Mouse (Mus musculus) heart, embryonic 10.5 days (tissue): ENCODE measurements at regions not wholly inside any gene's neighbourhood (a gene's known extent, or its start where the extent isn't known, plus 50 kb on each side); places are given as distances from the start of the nearest gene placed in this dataset.

ENCODE experiments used
- DNase-seq: peaks from one replicate; pipeline ENCODE4 v3.0.0-alpha.2; 2017; ENCODE audit warnings: low spot score
- H3K27ac ChIP-seq: fragments of 300-500 bp; sonication (generic); 2 replicates; pipeline ENCODE4 v1.5.1; 2016; ENCODE audit warnings: mild to moderate bottlenecking
- H3K27me3 ChIP-seq: fragments of 300-500 bp; sonication (generic); 2 replicates; pipeline ENCODE4 v1.6.1; 2016; ENCODE audit warnings: mild to moderate bottlenecking; ENCODE audit not compliant: poor library complexity, insufficient read depth, severe bottlenecking
- H3K36me3 ChIP-seq: fragments of 300-500 bp; sonication (generic); 2 replicates; pipeline ENCODE4 v1.6.1; 2016; ENCODE audit warnings: mild to moderate bottlenecking, moderate library complexity
- H3K4me1 ChIP-seq: fragments of 300-500 bp; sonication (generic); 2 replicates; pipeline ENCODE4 v1.6.1; 2016; ENCODE audit warnings: mild to moderate bottlenecking
- H3K4me3 ChIP-seq: fragments of 300-500 bp; sonication (generic); 2 replicates; pipeline ENCODE4 v1.5.1; 2016; ENCODE audit warnings: mild to moderate bottlenecking, moderate library complexity
- H3K9me3 ChIP-seq: fragments of 300-500 bp; sonication (generic); 2 replicates; pipeline ENCODE4 v1.6.1; 2016; ENCODE audit warnings: mild to moderate bottlenecking, moderate library complexity
- WGBS: fragments of 180-500 bp; shearing (Covaris S2); methylation state at CpG from one replicate; pipeline ENCODE4 v1.1.7; 2016; 5-methylcytosine and 5-hydroxymethylcytosine counted together

DNA sequence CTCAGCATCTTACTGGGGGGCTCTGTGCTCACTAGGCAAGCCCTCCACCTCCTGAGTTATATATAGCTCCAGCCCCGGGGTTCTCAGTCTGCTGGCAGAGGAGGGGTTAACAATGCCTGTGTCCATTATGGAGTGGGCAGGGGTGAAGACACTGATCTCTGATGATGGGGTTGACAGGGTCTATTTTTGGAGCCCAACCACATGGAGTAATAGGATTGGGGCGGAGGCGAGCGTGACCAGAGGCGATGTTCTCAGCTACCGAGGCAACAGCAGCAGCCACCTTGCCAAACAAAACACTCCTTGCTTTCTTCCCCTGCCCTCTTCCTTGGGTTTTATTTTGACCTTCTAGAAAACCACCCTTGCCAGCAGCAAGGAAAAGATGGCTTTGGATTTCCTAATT is 141.1 kb upstream of the Gli2 start:
- peak; percentile 90 for DNase-seq
- Histone ChIP-seq H3K9me3 (no peaks in the 10 kb centered on the region), H3K27me3 (peaks cover 13% of the 10 kb centered on the region), H3K4me1 (peaks cover 45% of the 10 kb centered on the region), H3K27ac (peak overlapping the region; percentile 82), H3K36me3 (no peaks in the 10 kb centered on the region), H3K4me3 (peak overlapping the region; percentile 12; the same call in 1 of the 2 replicates)
- WGBS, result 24% methylated on average over 6 of the region's 6 CpGs

DNA sequence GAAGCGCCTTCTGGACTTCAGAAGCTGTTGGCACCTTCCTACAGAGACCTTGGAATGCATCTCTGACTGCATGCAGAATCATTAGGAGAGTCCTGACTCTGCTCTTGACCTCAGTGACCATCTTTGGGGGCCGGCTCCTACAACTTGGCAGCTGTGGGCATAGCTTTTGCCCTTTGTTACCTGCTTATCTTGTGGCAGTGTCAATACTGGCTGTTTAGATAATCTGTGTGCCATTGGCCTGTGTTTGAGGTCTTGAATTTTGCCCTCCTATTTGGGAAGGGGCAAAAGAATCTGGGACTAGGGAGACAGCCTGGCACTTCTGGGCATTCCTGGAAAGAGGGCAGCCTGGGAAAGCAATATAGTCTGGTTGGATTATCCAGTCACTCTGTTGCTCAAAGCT is 137.8 kb upstream of the Gli2 start:
- H3K9me3 ChIP-seq, result no peaks in the 10 kb centered on the region
- peaks cover 22% of the 10 kb centered on the region for H3K27me3 ChIP-seq
- no peak overlapping the region for H3K27ac ChIP-seq
- H3K4me3 ChIP-seq, result no peak overlapping the region
- 62% methylated on average over 2 of the region's 2 CpGs for WGBS
- no peak for DNase-seq
- H3K36me3 ChIP-seq, result no peaks in the 10 kb centered on the region
- H3K4me1 ChIP-seq, result peaks cover 37% of the 10 kb centered on the region

DNA sequence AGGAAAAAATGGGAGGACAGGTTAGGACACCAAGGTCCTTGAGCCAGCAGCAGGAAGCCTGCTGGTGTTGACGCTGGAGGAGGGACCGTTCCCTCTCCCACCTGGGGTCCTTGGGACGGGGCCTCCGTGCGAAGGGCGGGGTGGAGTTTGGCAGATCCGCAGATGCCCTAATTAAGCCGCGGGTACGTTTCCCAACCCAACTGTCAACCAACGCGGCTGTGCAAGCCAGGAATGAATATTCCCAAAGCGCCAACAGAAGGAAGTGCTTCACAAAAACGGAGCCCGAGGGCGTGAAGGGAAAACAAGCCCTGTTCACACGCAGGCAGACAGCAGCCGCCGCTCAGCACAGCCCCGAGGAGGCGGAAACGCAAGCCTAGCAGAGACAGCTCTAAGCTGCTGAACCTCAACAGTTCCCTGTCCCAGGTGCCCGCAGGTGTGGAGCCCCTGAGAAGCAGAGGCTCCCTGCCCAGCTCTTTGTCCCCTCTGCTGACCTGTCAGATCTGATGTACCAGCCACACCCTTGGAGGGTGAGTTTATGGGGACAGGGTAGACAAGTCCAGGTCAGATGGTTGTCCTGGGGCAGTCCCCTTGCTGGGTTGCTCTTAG is 136.1 kb upstream of the Gli2 start:
- peak overlapping the region; percentile 80 for H3K27ac ChIP-seq

DNA sequence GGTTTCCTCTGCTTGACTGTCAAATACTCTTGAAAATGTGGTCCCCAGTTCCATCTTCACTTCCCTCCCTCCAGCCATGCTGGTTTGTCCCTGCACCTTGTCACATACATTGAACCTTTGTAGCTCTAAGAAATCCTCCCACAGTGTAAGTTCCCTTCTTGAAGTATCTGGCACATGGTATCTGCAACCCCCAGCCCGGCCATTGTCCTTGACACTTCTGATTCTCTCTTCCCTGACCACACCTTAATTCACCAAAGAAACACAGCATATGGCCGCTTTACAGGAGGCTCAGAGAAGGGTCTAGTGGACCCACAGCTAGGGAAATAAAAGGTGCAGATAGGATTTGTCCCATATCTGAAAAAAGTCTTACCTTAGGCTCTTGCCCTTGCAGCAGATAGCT is 133.9 kb upstream of the Gli2 start:
- H3K27me3 ChIP-seq, result peaks cover 22% of the 10 kb centered on the region
- 77% methylated on average over 2 of the region's 2 CpGs for WGBS
- H3K27ac ChIP-seq, result no peak overlapping the region
- H3K4me1 ChIP-seq, result peaks cover 36% of the 10 kb centered on the region
- H3K9me3 ChIP-seq, result no peaks in the 10 kb centered on the region
- no peak for DNase-seq
- H3K4me3 ChIP-seq, result no peak overlapping the region
- H3K36me3 ChIP-seq, result no peaks in the 10 kb centered on the region

More for the DNA sequence above, 136.1 kb upstream of the Gli2 start:
- Histone ChIP-seq H3K9me3 (no peaks in the 10 kb centered on the region), H3K36me3 (no peaks in the 10 kb centered on the region), H3K4me3 (peak overlapping the region; percentile 48), H3K27me3 (peaks cover 22% of the 10 kb centered on the region), H3K4me1 (peaks cover 27% of the 10 kb centered on the region)
- WGBS, result 2% methylated on average over 23 of the region's 23 CpGs
- DNase-seq, result no peak

DNA sequence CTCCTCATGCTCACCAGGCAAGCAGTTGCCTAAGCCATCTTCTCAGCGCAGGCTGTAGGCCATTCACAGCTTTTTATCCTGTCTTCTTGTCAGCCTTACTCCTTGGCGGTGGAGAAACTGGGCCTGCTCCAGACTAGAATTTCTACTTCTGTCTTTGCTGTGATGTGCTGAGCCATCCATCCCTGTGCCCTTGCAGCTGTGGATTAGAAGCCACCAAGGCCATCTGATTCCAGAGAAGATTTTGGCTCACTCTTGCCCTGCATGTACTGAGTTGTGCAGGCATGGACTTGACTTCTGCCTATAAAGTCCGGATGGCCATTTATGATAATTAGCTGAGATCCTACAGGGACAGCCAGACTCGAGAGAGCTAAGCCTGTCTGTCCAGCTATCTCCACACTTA is 133.4 kb upstream of the Gli2 start:
- 75% methylated on average over 4 of the region's 4 CpGs for WGBS
- no peak overlapping the region for H3K4me3 ChIP-seq

DNA sequence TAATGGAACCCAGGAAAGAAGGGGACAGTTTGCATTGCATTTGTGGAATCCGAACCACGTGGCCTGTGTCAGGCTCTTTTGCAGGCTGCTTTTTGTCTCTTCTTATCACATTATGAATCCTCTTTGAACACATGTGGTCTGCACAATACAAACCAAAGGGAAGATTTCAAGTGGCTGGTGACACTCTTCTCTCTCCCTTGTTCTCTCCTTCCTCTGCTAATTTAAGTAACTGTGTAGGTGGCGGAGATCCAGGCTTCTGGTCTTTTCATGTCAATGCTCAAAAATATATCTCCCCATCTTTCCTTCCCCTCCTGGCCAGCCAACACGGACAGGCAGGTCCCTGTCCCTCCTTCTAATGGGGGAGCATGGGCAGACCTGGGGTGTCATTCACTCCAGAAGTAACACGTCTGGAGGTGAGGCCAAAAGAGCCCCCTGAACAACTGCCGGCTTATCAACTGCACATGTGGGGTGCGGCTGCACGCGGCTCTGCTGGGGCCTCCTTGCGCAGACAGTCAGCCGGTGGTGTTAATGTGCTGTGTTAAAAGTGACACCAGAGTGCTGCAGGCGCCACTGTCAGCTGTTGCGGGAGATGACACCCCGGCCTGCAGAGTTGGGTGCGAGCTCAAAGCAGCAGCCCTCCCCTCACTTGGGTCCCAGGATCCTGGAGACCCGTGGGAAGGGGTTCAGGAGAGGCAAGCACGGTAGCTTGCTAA is 130.3 kb upstream of the Gli2 start:
- no peak for DNase-seq
- Histone ChIP-seq H3K4me1 (peaks cover 23% of the 10 kb centered on the region), H3K27me3 (peaks cover 2% of the 10 kb centered on the region; the same call in 1 of the 2 replicates), H3K27ac (peak overlapping the region; percentile 44), H3K4me3 (peak overlapping the region; percentile 24; the same call in 1 of the 2 replicates), H3K36me3 (no peaks in the 10 kb centered on the region), H3K9me3 (no peaks in the 10 kb centered on the region)
- 31% methylated on average over 17 of the region's 17 CpGs for WGBS

More for the DNA sequence above, 133.4 kb upstream of the Gli2 start:
- no peak overlapping the region for H3K27ac ChIP-seq
- H3K36me3 ChIP-seq, result no peaks in the 10 kb centered on the region
- peaks cover 36% of the 10 kb centered on the region for H3K4me1 ChIP-seq
- H3K9me3 ChIP-seq, result no peaks in the 10 kb centered on the region
- H3K27me3 ChIP-seq, result peaks cover 22% of the 10 kb centered on the region
- no peak for DNase-seq

DNA sequence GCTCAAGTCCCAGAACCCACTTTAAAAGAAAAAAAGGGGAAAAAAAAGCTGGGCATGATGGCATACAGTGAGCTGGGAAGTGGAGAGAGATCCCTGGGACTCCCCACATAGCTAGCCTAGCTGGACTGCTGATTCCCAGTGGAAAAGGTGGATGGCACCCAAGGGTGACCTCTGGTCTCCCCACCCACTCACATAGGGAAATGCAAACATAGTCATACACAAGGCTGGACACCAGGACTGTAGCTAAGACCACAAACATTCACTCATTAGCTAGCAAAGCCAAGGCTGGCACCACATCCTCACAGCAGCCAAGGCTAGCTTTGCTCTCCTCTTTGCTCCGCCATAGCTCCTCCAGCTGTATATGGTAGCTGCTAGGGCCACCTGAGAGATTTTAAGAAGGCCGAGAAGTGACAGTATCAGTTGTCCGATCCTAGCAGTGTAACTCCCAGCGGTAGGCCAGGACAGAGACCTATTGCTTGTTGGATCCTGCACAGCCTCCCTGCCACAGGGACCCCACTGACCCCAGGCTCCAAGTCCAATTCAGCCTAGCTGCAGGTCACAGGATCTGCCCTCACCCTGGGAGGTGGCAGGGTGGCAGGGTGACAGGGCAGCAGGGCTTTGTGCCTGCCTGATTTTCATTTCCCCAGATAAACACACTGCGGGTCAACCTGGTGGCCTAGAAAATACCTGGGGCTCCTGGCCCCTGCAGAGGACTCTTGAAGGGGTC is 119.8 kb upstream of the Gli2 start:
- Histone ChIP-seq H3K9me3 (no peaks in the 10 kb centered on the region), H3K4me3 (no peak overlapping the region), H3K4me1 (no peaks in the 10 kb centered on the region), H3K27me3 (no peaks in the 10 kb centered on the region), H3K27ac (no peak overlapping the region), H3K36me3 (no peaks in the 10 kb centered on the region)
- 80% methylated on average over 5 of the region's 5 CpGs for WGBS
- DNase-seq, result no peak

DNA sequence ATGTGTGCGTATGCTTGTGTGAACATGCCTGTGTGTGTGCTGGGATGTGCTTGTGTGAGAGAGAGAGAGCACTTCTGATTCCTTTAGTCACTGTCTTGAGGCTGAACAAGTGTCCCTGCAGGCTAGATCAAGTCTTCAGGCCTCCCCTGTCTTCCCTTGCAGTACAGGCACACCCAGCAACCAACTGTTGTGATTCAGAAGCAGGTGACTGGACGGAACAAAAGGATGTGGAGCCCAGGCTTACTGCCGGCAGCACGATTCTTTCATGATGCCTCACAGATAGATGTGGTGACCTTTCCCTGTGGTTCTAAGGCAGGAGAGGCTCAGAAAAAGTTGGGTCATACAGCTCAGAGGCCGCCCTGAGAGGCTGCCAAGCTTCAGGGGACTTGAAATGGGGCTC is 114.0 kb upstream of the Gli2 start:
- Histone ChIP-seq H3K36me3 (no peaks in the 10 kb centered on the region), H3K4me3 (no peak overlapping the region), H3K4me1 (no peaks in the 10 kb centered on the region), H3K9me3 (no peaks in the 10 kb centered on the region), H3K27ac (no peak overlapping the region), H3K27me3 (0 out of 2 replicates have a peak, but pooled peaks cover 3% of the 10 kb centered on the region)
- WGBS, result 80% methylated on average over 5 of the region's 5 CpGs
- DNase-seq, result no peak

DNA sequence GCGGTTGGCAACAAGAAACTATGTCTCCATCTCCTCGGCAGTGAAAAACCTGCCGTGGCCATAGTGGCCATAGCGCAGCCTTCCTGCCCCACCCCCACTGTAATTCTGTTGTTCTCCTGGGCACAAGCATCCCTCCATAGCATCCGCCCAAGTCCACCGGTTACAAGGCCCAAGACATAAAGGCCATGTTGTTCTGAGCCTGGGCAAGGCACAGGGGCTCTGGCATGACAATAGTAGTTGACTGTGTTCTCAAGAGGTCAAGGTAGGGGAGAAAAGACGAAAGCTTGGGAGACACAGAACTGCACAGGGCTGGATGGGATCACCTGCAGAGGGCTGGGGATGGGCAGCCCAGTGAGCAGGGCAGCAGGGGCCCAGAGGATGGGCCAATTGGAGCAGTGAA is 112.9 kb upstream of the Gli2 start:
- DNase-seq, result no peak
- WGBS, result 81% methylated on average over 7 of the region's 7 CpGs
- no peaks in the 10 kb centered on the region for H3K36me3 ChIP-seq
- no peak overlapping the region for H3K4me3 ChIP-seq
- no peak overlapping the region for H3K27ac ChIP-seq
- H3K27me3 ChIP-seq, result 0 out of 2 replicates have a peak, but pooled peaks cover 3% of the 10 kb centered on the region
- H3K4me1 ChIP-seq, result no peaks in the 10 kb centered on the region
- no peaks in the 10 kb centered on the region for H3K9me3 ChIP-seq

DNA sequence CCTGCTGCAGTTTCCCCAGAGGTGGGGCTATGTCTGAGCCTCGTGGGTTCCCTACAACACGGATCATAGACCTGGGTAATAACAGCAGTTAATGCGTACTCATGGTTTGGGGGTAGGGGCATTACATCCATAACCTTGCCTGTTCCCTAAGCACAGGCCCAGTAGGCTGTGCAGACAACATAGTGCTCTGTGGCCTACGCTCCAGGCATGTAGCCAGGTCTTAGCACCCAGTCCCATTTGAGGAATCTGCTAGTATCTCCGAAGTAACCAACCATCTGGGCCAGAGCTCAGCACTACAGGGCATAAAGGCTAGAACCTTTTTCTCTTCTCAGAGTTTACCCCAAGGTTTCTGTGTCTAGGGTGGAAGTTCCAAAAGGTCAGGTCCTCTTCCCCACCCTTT is 111.4 kb upstream of the Gli2 start:
- Histone ChIP-seq H3K4me3 (no peak overlapping the region), H3K4me1 (no peaks in the 10 kb centered on the region), H3K9me3 (no peaks in the 10 kb centered on the region), H3K27me3 (0 out of 2 replicates have a peak, but pooled peaks cover 3% of the 10 kb centered on the region), H3K27ac (no peak overlapping the region), H3K36me3 (no peaks in the 10 kb centered on the region)
- DNase-seq, result no peak
- 77% methylated on average over 5 of the region's 5 CpGs for WGBS

DNA sequence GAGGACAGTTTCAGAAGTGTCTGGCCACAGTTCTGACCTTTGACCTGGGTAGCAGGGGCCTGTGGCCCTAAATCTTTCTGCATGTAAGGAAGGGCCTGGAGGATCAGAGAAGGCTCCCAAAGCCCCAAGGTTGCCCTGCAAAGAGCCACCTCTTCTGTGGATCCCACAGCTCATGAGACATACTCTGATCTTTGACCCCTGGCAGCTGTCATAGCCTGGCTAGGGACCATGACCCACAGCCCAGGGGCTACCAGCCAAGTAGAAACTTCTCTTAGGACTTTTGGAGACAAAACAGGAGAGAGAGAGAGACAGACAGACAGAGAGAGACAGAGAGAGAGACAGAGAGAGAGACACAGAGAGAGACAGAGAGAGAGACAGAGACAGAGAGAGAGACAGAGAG is 110.4 kb upstream of the Gli2 start:
- peaks cover 3% of the 10 kb centered on the region; the same call in 1 of the 2 replicates for H3K27me3 ChIP-seq
- DNase-seq, result no peak
- H3K4me1 ChIP-seq, result no peaks in the 10 kb centered on the region
- no peak overlapping the region for H3K27ac ChIP-seq
- no peaks in the 10 kb centered on the region for H3K36me3 ChIP-seq
- no peak overlapping the region for H3K4me3 ChIP-seq
- H3K9me3 ChIP-seq, result no peaks in the 10 kb centered on the region

DNA sequence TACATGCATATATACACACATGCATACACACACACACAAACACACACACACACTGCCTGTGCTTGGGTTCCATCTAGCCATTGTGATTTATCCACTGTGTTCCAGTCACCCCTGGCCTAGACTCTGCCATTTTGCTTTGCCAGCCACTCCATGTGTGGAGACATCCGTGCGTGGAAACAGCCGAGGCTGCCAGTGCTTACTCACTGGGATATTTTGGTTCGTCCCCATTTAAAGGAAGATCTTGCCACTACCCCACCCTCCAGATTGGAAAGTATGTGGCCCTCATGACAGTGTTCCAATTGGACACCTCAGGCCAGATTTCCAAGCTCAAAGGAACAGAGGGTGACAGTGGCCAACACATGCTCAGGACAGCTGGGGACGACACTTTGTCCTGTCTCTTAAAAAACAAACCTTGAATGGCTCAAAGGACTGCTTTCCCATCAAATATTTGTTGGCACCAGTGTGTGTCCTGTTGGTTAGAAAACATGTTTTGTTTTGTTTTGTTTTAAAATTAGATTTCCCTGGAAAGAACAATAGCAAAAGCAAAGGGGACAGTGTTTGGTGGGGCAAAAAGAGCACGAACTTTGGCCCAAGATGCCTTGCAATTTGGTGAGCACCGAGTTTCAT is 109.8 kb upstream of the Gli2 start:
- no peak for DNase-seq
- Histone ChIP-seq H3K36me3 (no peaks in the 10 kb centered on the region), H3K27me3 (peaks cover 3% of the 10 kb centered on the region; the same call in 1 of the 2 replicates), H3K27ac (no peak overlapping the region), H3K9me3 (no peaks in the 10 kb centered on the region), H3K4me3 (no peak overlapping the region), H3K4me1 (no peaks in the 10 kb centered on the region)
- WGBS, result 82% methylated on average over 7 of the region's 7 CpGs

DNA sequence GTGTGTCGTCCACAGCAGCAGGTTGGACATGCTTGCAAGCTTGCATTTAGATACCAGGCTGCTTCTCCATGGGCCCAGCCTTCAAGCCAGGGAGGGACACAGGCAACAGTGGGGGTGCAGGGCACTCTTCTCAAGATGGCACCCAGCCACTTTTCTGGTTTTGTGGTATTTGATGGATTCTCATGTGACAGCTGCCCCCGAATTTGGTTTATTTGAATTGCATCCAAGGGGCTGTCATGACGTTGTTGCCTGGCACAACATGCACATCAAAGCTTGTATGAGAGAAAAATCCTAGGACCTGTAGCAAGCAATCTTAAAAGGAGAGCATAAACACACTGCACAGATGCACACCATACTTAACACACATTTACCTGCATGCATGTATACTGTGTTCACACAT is 108.3 kb upstream of the Gli2 start:
- DNase-seq, result no peak
- no peak overlapping the region for H3K4me3 ChIP-seq
- WGBS, result 89% methylated on average over 3 of the region's 3 CpGs
- H3K4me1 ChIP-seq, result no peaks in the 10 kb centered on the region
- no peak overlapping the region for H3K27ac ChIP-seq
- peaks cover 3% of the 10 kb centered on the region; the same call in 1 of the 2 replicates for H3K27me3 ChIP-seq
- no peaks in the 10 kb centered on the region for H3K36me3 ChIP-seq
- no peaks in the 10 kb centered on the region for H3K9me3 ChIP-seq
